Mouse (Mus musculus) layer of hippocampus, adult 18-20 months (tissue): Measurements from ENCODE around the gene Mvb12b. TPM values are rescaled to one million over a fixed set of nuclear protein-coding genes. Genes with fewer than 3 reads are reported as not detected.

Source experiments
- DNase-seq, 2 experiments: peaks; one replicate each; pipeline ENCODE4 v3.0.0; 2022; ENCODE audit warnings: low spot score in 2 of 2
- total RNA-seq, 2 experiments: library from RNA; stranded (reverse); gene quantifications; 2 replicates each; pipeline ENCODE4 v1.2.3; 2021

Mvb12b gene
- total RNA-seq, 2 experiments from 2014 or later: 84.3 to 89.0 TPM

DNA sequence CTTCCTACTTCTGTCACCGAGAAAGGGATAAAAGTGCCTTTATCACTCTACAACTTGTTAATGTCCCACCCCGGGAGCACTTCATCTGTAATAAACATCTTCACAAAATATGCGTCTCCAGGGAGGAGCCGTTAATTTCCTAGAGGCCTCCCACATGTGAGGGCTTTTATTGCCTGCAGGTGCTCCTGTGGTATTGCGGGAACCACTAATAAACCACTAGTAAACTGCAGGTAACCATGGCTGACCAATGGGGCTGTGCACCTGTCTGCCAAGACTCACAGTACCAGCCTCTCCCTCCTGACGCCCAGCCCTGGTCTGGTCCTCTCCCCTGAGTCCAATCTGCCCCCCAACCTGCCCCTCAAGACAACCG lies 186.3 kb downstream of the Mvb12b start:
- DNase-seq: no peak

DNA sequence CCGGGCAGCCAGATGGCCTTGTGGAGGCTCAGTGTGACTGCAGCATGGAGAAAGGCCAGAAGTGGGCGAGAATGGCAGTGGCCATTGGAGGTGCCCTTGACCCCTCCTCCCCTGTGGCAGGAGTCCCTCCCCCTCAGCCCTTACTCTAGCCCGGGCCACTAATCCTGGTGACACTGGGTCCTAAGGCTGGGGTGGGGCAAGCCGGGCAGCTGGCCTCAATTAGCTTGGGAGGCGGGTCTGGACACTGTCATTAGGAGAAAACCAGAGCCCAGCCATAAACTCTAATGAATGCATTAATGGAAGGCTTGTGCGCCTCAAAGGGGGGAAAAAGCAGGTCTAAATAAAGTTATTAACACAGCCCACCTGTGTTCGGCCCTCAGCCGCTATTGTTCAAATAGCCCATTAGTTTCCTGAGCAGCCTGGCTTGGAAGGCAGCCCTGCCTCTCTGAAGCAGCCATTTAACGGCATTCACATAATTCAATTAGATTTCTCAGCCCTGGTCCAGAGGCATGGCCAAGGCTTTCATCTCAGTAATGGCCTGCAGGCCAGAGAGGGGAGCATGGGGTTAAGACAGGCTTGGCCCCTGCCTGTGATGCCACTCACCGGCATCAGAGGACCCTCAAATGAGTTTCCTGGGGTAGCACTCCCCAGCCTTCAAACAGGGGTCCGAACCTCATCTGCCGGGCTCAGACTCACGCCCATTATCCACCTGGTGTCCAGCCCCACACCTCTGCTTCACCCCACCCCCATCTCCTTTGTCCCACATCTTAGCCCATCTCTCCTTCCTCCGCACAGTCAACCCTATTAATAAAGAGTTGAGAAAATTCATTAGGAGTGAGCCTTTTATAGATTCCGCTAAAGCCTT lies 186.9 kb downstream of the Mvb12b start:
- no peak for DNase-seq

DNA sequence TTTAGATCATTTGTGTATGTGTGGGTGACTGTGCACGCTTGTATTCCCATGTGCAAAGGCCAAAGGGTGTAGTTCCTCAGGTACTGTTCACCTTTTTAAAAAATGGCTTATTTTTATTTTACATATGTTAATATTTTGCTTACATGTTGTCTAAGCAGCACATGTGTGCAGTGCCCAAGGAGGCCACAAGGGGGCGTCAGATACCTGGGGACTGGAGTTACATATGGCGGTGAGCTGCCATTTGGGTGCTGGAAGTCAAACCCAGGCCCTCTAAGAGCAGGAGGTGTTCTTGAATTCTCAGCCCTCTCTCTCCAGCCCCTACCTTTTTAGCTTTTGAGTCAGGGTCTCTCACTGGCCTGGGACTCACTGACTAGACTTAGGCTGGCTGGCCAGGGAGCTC lies 188.8 kb downstream of the Mvb12b start:
- no peak for DNase-seq

GRCm38 (mm10) chr2:33696428-33696827 lies 191.3 kb downstream of the Mvb12b start:
- DNase-seq: no peak

DNA sequence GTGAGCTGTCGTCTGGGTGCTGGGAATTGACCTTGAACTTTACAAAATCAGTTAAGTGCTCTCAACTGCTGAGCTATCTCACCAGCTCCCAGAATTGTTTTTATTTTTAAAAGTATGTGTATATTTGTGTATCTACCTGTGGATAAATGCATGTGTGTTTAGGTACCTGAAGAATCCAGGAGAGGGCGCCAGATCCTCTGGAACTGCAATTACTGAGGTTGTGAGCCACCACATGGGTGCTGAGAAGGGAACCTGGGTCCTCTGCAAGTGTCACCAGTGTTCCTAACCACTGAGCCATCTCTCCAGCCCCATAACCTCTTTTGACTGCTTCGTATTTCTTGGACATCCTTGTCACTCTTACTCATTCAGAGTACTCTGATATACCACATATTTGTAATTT lies 193.8 kb downstream of the Mvb12b start:
- no peak for DNase-seq

DNA sequence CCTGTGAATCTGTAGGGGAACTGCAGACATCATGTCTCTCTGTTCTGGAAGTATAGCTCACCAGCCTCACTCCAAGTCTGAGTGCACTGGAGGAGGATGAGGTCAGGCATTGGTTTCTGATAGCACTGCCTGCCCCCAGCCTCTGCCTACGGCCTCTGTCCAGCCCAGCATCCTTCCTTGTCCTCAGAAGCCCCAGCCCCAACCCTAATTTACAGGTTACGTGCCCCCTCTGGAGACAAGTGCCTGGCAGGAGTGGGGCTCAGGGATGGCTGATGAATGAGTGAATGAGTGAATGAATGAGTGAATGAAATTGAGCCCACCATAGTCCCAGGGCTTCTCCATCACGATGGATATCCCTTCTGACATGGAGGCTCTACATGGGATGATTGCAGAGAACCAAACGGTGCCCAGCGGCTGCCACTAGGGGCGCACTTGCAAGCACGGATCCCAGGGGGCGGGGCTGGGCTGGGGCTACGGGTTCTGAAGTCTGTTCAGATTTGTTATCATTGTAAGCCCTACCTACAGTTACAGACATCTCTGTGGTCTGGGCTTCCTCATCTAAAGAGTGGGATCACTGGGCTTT lies 197.8 kb downstream of the Mvb12b start:
- DNase-seq: no peak

DNA sequence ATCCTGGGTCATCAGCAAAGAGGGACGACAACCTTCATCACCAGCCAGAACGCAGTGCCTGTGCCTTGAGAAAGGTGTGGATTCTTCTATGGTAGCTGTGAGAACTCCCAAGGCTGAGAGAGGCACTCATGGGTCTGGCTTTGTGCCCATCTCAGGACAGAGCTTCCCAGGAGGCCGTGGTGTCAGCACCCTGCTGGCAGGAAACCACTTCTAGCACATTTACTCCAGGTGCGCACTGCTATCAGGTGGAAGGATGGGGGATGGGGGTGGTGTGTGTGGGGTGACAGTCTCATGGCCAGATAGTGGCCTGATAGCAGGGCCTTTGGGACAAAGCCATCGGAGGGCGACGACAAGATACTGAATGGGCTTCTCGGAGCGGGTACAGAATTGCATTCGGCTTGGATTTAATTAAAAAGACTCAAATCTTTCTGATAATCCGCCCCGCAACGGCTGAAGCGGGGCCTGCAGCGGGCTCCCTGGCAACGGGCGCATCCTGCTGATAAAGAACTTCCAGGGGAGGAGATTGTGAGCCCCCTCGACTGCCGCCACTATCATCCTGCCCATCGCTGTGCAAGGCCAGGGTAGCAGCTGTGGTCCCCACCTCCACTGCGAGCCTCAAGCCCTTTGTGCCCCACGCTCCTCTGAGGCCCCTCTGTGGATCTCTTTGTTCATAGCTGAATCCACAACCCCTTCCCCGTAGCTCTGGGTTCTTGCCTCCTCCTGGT lies 198.4 kb downstream of the Mvb12b start:
- no peak for DNase-seq

DNA sequence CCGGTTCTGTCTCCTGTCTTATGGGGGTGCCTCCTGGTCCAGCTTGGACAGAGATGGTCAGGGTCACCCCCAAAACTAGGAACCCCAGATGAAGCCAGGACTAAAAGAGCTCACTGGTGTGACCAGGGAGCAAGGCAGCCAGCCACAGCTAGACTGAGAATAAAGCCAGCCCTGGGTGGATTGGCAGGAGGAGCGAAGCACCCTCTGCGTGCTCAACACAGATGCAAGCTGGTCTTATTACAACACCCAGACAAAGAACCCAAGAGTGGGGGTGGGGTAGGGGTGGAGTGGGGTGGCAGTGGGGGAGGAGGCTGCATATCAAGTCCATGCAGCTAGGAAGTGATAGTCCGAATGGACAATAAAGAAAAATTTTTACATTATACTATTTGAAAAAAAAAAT lies 204.2 kb downstream of the Mvb12b start:
- no peak for DNase-seq

DNA sequence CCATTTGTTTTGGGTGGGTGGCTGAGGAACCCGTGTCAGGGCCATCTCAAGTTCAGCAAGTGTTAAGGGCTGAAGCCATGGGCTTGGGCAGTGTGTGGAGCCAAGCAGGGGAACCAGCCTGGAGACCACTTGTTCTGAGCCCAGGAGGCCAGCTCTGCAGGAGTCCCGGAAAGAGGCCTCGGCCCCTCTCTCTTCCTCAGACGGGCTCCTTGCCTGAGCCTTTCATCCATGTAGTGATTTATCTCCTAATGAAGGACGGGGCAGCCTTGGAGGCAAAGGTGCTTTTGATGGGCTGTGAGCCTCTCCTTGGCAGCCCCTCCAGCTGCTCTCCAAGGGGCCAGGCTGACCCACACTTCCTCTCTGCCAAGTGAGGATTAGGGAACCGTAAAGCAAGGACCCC lies 204.7 kb downstream of the Mvb12b start:
- DNase-seq: no peak

- DNase-seq: peak in 1 of 2 experiments; percentile 73
These were observed 205.5 kb downstream of the Mvb12b start for GRCm38 (mm10) chr2:33682219-33682618.

Other genes starting within 250 kb of the Mvb12b start
- under 1 TPM; 0.30 to 0.53 TPM for gene Lmx1b, start 247.4 kb downstream of the Mvb12b start, total RNA-seq